23 mouse cellular contexts compared by ENCODE assay signal in the genomic region with DNA sequence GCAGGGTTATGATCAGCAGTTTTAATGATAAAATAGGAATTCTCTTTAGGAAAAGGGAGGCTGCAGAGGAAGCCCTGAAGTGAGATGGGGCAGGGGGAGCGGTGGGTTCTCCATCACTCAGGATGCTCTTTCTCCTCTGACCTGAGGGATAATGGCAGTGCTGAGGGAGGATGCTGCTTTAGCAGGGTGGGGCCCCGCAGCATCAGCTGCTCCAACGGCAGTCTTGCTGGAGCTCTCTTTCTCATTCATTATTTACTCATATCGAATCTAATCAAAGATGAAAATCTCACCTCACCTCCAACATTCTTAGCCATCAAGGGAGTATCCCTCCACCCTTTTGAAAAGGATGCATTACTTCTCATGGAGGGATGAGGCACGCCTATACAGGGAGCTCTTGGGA.
DNase-seq lines count a peak whose midpoint lies in the region; ATAC-seq lines count a peak whose summit lies in the region.
"Had no signal": no experiment of that assay in that cellular context is flagged by ENCODE, and none has a peak within 500 bp of the region (broad histone marks: within the 10 kb centered on the region; RNA-seq: fewer than 3 reads in every experiment).

No protein-coding gene starts in this region.

- DNase-seq in forebrain, embryonic 11.5 days (ENCODE audit: low spot score): no peak
- DNase-seq in neural tube, embryonic 10.5 days (ENCODE audit: extremely low spot score, low spot score): no peak
- no peak for DNase-seq in kidney, postnatal 10 days
- DNase-seq: adrenal gland, postnatal 10 days; cerebellum, adult 2 months; gastrocnemius, postnatal 10 days; heart, postnatal 10 days; kidney, adult 11 months; layer of hippocampus, adult 9-11 months; liver; lung, postnatal 4 days; right cerebral cortex, postnatal 25 days; spleen, adult 18-20 months had no signal

- H3K27ac ChIP-seq in forebrain, embryonic 13.5 days: 0 out of 2 replicates have a peak overlapping the region, but pooled peaks have one; percentile 2
- H3K27ac ChIP-seq in forebrain, embryonic 11.5 days (ENCODE audit: low read depth, low read length): no peak overlapping the region
- H3K27ac ChIP-seq in neural tube, embryonic 13.5 days (replicated peaks): peak overlapping the region; percentile 61
- peak overlapping the region; percentile 60 for H3K27ac ChIP-seq in midbrain, embryonic 15.5 days
- H3K27ac ChIP-seq: kidney, embryonic 15.5 days; limb, embryonic 10.5 days; liver, embryonic 15.5 days; lung, embryonic 15.5 days had no signal

- no peak overlapping the region for H3K4me3 ChIP-seq in forebrain, embryonic 13.5 days
- no peak overlapping the region for H3K4me3 ChIP-seq in forebrain, embryonic 11.5 days (ENCODE audit: low read depth, low read length)
- no peak overlapping the region for H3K4me3 ChIP-seq in neural tube, embryonic 13.5 days
- no peak overlapping the region for H3K4me3 ChIP-seq in midbrain, embryonic 15.5 days
- H3K4me3 ChIP-seq: heart, embryonic 12.5 days; kidney, embryonic 15.5 days; limb, embryonic 10.5 days; liver, embryonic 15.5 days; lung, embryonic 15.5 days had no signal

- peak overlapping the region; percentile 30; the same call in 1 of the 2 replicates for H3K9ac ChIP-seq in forebrain, embryonic 13.5 days
- H3K9ac ChIP-seq in forebrain, embryonic 11.5 days (ENCODE audit: low read length): no peak overlapping the region
- H3K9ac ChIP-seq in neural tube, embryonic 13.5 days: no peak overlapping the region
- H3K9ac ChIP-seq in midbrain, embryonic 15.5 days: no peak overlapping the region
- H3K9ac ChIP-seq: heart, embryonic 12.5 days; kidney, embryonic 15.5 days; liver, embryonic 15.5 days; lung, embryonic 15.5 days had no signal

- H3K4me1 ChIP-seq in forebrain, embryonic 13.5 days: peaks cover 24% of the 10 kb centered on the region
- H3K4me1 ChIP-seq in forebrain, embryonic 11.5 days (replicated peaks; ENCODE audit: control insufficient read depth, insufficient read depth, low read length): 0 out of 2 replicates have a peak, but pooled peaks cover 2% of the 10 kb centered on the region
- H3K4me1 ChIP-seq in neural tube, embryonic 13.5 days (replicated peaks): peaks cover 15% of the 10 kb centered on the region
- peaks cover 15% of the 10 kb centered on the region for H3K4me1 ChIP-seq in midbrain, embryonic 15.5 days
- H3K4me1 ChIP-seq: heart, embryonic 12.5 days; kidney, embryonic 15.5 days; liver, embryonic 15.5 days; lung, embryonic 15.5 days had no signal

- ATAC-seq in forebrain, embryonic 13.5 days: no peak
- ATAC-seq in forebrain, embryonic 11.5 days (replicated peaks; ENCODE audit: low FRiP score): no peak
- no peak for ATAC-seq in neural tube, embryonic 13.5 days (ENCODE audit: low read depth)
- no peak for ATAC-seq in midbrain, embryonic 15.5 days (replicated peaks)
- no peak for ATAC-seq in inflammation-experienced regulatory T-cells, adult 6 months
- ATAC-seq in monocyte, adult 5-6 weeks (replicated peaks; ENCODE audit: insufficient number of reproducible peaks, low FRiP score, low TSS enrichment, poor library complexity, severe bottlenecking): no peak

- WGBS in forebrain, embryonic 13.5 days: 77% methylated on average over 5 of the region's 5 CpGs
- 85% methylated on average over 5 of the region's 5 CpGs for WGBS in forebrain, embryonic 11.5 days
- WGBS in neural tube, embryonic 13.5 days: 67% methylated on average over 5 of the region's 5 CpGs
- WGBS in midbrain, embryonic 15.5 days: 65% methylated on average over 5 of the region's 5 CpGs

- no peaks in the 10 kb centered on the region for H3K9me3 ChIP-seq in forebrain, embryonic 13.5 days (replicated peaks)
- no peaks in the 10 kb centered on the region for H3K9me3 ChIP-seq in forebrain, embryonic 11.5 days (ENCODE audit: control insufficient read depth, low read length)
- H3K9me3 ChIP-seq in neural tube, embryonic 13.5 days: no peaks in the 10 kb centered on the region
- H3K9me3 ChIP-seq in midbrain, embryonic 15.5 days: no peaks in the 10 kb centered on the region
- H3K9me3 ChIP-seq: heart, embryonic 12.5 days; kidney, embryonic 15.5 days; limb, embryonic 10.5 days; liver, embryonic 15.5 days; lung, embryonic 15.5 days had no signal

- H3K27me3 ChIP-seq in forebrain, embryonic 13.5 days: no peaks in the 10 kb centered on the region
- no peaks in the 10 kb centered on the region for H3K27me3 ChIP-seq in forebrain, embryonic 11.5 days (ENCODE audit: control insufficient read depth, insufficient read depth, low read length)
- H3K27me3 ChIP-seq in neural tube, embryonic 13.5 days: no peaks in the 10 kb centered on the region
- H3K27me3 ChIP-seq in midbrain, embryonic 15.5 days (replicated peaks): no peaks in the 10 kb centered on the region
- H3K27me3 ChIP-seq: heart, embryonic 12.5 days; kidney, embryonic 15.5 days; liver, embryonic 15.5 days; lung, embryonic 15.5 days had no signal

- peak overlapping the region; percentile 46 for H3K4me2 ChIP-seq in forebrain, embryonic 13.5 days
- H3K4me2 ChIP-seq in forebrain, embryonic 11.5 days (ENCODE audit: low read depth, low read length, severe bottlenecking): no peak overlapping the region
- H3K4me2 ChIP-seq in neural tube, embryonic 13.5 days: 0 out of 2 replicates have a peak overlapping the region, but pooled peaks have one; percentile 11
- H3K4me2 ChIP-seq in midbrain, embryonic 15.5 days: peak overlapping the region; percentile 15; the same call in 1 of the 2 replicates
- H3K4me2 ChIP-seq: heart, embryonic 12.5 days; kidney, embryonic 15.5 days; liver, embryonic 15.5 days; lung, embryonic 15.5 days had no signal

- H3K36me3 ChIP-seq in forebrain, embryonic 13.5 days (ENCODE audit: poor library complexity, severe bottlenecking): no peaks in the 10 kb centered on the region
- no peaks in the 10 kb centered on the region for H3K36me3 ChIP-seq in forebrain, embryonic 11.5 days (ENCODE audit: control insufficient read depth, insufficient read depth, low read length)
- no peaks in the 10 kb centered on the region for H3K36me3 ChIP-seq in neural tube, embryonic 13.5 days
- no peaks in the 10 kb centered on the region for H3K36me3 ChIP-seq in midbrain, embryonic 15.5 days (replicated peaks)
- H3K36me3 ChIP-seq: heart, embryonic 12.5 days; kidney, embryonic 15.5 days; limb, embryonic 10.5 days; liver, embryonic 15.5 days; lung, embryonic 15.5 days had no signal
